Mouse (Mus musculus) embryonic facial prominence, embryonic 10.5 days (tissue): Measurements from ENCODE around the gene Kcnk13. TPM values are rescaled to one million over a fixed set of nuclear protein-coding genes. Genes with fewer than 3 reads are reported as not detected.
"Not testable (repeated sequence)": the region's sequence is repeated elsewhere in the genome, so short reads cannot be mapped to it uniquely, and the experiment has no call there.

ENCODE experiments used
- DNase-seq: peaks from one replicate; pipeline ENCODE4 v3.0.0-alpha.2; 2017; ENCODE audit warnings: low spot score
- H3K27ac ChIP-seq: fragments of 300-500 bp; sonication (generic); replicated peaks from 2 replicates; pipeline ENCODE4 v1.5.1; 2016; ENCODE audit warnings: mild to moderate bottlenecking
- H3K27me3 ChIP-seq: fragments of 300-500 bp; sonication (generic); replicated peaks from 2 replicates; pipeline ENCODE4 v1.6.1; 2016; ENCODE audit warnings: low read depth, mild to moderate bottlenecking; ENCODE audit not compliant: poor library complexity, severe bottlenecking
- H3K36me3 ChIP-seq: fragments of 300-500 bp; sonication (generic); replicated peaks from 2 replicates; pipeline ENCODE4 v1.6.1; 2016; ENCODE audit warnings: mild to moderate bottlenecking, moderate library complexity
- H3K4me1 ChIP-seq: fragments of 300-500 bp; sonication (generic); 2 replicates; pipeline ENCODE4 v1.6.1; 2016
- H3K4me3 ChIP-seq: fragments of 300-500 bp; sonication (generic); 2 replicates; pipeline ENCODE4 v1.5.1; 2016; ENCODE audit warnings: mild to moderate bottlenecking, moderate library complexity
- H3K9me3 ChIP-seq: fragments of 300-500 bp; sonication (generic); 2 replicates; pipeline ENCODE4 v1.6.1; 2016; ENCODE audit warnings: mild to moderate bottlenecking
- WGBS: fragments of 180-500 bp; shearing (Covaris S2); methylation state at CpG from one replicate; pipeline ENCODE4 v1.1.7; 2016; 5-methylcytosine and 5-hydroxymethylcytosine counted together
- polyA plus RNA-seq: library from polyadenylated mRNA; unstranded; fragments of >200 nt; fragmentation: Nextera tagmentation; extraction: Ambion mirVana; gene quantifications from 2 replicates; pipeline ENCODE4 v1.2.1, GENCODE M21; 2016

Kcnk13 gene
- polyA plus RNA-seq, 1 experiment from 2014 or later, result 0.16 TPM

DNA sequence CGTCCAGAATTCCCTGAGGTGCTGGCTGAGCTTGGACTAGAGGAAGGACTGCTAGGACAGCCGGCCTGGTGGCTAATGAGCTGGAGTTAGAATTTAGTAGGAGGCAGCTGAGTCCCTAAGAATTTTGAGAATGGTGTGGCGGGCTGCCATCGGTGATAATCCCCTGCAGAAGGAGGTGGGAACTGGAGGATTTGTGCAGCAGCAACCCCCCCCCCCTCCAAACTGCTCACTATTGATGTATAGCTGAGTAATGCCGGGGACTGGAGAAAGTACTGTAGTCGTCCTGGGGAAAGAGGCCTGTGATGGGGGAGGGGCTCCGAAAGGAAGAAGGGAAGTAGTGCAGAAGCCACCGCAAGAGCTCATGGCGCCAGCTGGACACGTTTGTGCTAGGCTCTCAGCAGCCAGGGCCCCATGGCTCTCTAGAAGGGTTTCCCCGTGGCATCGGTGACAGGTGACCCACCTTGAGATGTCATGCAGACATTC, 2.6 kb downstream of the Kcnk13 start:
- WGBS, result 13% methylated on average over 12 of the region's 12 CpGs
- peak overlapping the region; percentile 16; the same call in 1 of the 2 replicates for H3K4me3 ChIP-seq

GRCm38 (mm10) chr12:99969906-99970305, 5.6 kb downstream of the Kcnk13 start:
- H3K36me3 ChIP-seq, result no peaks in the 10 kb centered on the region
- no peak for DNase-seq
- peaks cover 57% of the 10 kb centered on the region for H3K27me3 ChIP-seq
- H3K4me3 ChIP-seq, result no peak overlapping the region
- no peaks in the 10 kb centered on the region; the same call in 1 of the 2 replicates for H3K9me3 ChIP-seq
- H3K27ac ChIP-seq, result no peak overlapping the region
- H3K4me1 ChIP-seq, result peaks cover 24% of the 10 kb centered on the region
- 82% methylated on average over 4 of the region's 4 CpGs for WGBS

More for the DNA sequence above, 2.6 kb downstream of the Kcnk13 start:
- peaks cover 32% of the 10 kb centered on the region for H3K4me1 ChIP-seq
- DNase-seq, result peak; percentile 46
- H3K9me3 ChIP-seq, result no peaks in the 10 kb centered on the region; the same call in 1 of the 2 replicates
- peaks cover 81% of the 10 kb centered on the region for H3K27me3 ChIP-seq
- no peak overlapping the region for H3K27ac ChIP-seq
- no peaks in the 10 kb centered on the region for H3K36me3 ChIP-seq

DNA sequence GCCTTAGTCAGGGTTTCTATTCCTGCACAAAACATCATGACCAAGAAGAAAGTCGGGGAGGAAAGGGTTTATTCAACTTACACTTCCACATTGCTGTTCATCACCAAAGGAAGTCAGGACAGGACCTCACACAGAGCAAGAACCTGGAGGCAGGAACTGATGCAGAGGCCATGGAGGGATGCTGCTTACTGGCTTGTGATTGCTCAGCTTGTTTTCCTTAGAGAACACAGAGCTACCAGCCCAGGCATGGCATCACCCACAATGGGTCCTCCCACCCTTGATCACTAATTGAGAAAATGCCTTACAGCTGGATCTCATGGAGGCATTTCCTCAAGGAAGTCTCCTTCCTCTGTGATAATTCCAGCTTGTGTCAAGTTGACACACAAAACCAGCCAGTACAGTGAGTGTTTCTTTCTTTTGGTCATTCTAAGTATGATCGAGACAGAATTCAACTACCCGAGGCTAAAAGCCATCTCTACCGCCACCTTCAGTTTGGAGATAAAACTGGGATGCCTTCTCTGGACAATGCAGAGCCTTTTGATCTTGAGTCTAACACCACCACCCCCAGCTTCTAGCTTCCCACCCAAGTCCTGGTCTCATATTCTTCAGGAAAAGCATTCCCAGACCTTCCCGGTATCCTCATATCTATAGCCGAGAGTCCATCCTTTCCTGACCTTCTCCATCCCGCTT, 7.1 kb downstream of the Kcnk13 start:
- not testable (repeated sequence) for H3K4me3 ChIP-seq, DNase-seq, H3K4me1 ChIP-seq, H3K36me3 ChIP-seq, H3K9me3 ChIP-seq, H3K27ac ChIP-seq
- WGBS, result 77% methylated on average over 7 of the region's 7 CpGs
- H3K27me3 ChIP-seq, result peaks cover 43% of the 10 kb centered on the region

- peaks cover 3% of the 10 kb centered on the region; the same call in 1 of the 2 replicates for H3K9me3 ChIP-seq
- H3K27me3 ChIP-seq, result peaks cover 28% of the 10 kb centered on the region
- H3K4me3 ChIP-seq, result no peak overlapping the region
- 56% methylated on average over 7 of the region's 7 CpGs for WGBS
- no peaks in the 10 kb centered on the region for H3K4me1 ChIP-seq
- no peak for DNase-seq
- H3K36me3 ChIP-seq, result no peaks in the 10 kb centered on the region
- no peak overlapping the region for H3K27ac ChIP-seq
These were observed 8.5 kb downstream of the Kcnk13 start for GRCm38 (mm10) chr12:99972825-99973224.

- H3K27me3 ChIP-seq, result peaks cover 20% of the 10 kb centered on the region
- DNase-seq, result no peak
- no peaks in the 10 kb centered on the region for H3K36me3 ChIP-seq
- WGBS, result 78% methylated on average over 1 of the region's 1 CpGs
- no peaks in the 10 kb centered on the region for H3K4me1 ChIP-seq
- no peak overlapping the region for H3K4me3 ChIP-seq
- no peak overlapping the region for H3K27ac ChIP-seq
- H3K9me3 ChIP-seq, result peaks cover 3% of the 10 kb centered on the region; the same call in 1 of the 2 replicates
These were observed 9.4 kb downstream of the Kcnk13 start for GRCm38 (mm10) chr12:99973659-99974058.

DNA sequence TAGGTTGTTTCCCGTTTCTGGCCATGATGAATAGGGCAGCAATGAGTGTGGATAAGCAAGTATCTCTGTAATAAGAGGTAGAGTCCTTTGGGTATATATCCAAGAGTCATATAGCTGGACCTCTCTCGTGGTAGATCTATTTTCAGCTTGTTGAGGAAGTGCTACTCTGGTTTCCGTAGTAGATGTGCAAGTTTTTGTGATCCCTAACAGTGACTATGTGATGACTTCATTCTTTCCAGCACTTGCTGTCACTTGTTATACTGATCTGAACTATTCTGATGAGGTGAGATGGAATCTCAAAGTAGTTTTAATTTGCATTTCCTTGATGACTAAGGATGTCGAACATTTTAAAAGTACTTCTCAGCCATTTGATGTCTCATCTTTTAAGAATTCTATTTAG, 15.2 kb downstream of the Kcnk13 start:
- H3K4me1 ChIP-seq, result no peaks in the 10 kb centered on the region
- no peak for DNase-seq
- no peak overlapping the region for H3K27ac ChIP-seq
- no peak overlapping the region for H3K4me3 ChIP-seq
- no peaks in the 10 kb centered on the region for H3K36me3 ChIP-seq
- 0 out of 2 replicates have a peak, but pooled peaks cover 3% of the 10 kb centered on the region for H3K9me3 ChIP-seq
- WGBS, result 84% methylated on average over 4 of the region's 4 CpGs
- no peaks in the 10 kb centered on the region for H3K27me3 ChIP-seq

- Histone ChIP-seq H3K36me3 (no peaks in the 10 kb centered on the region), H3K27ac (no peak overlapping the region), H3K9me3 (peaks cover 5% of the 10 kb centered on the region; the same call in 1 of the 2 replicates), H3K4me1 (no peaks in the 10 kb centered on the region), H3K4me3 (no peak overlapping the region), H3K27me3 (no peaks in the 10 kb centered on the region)
- no peak for DNase-seq
- WGBS, result 92% methylated on average over 5 of the region's 5 CpGs
These were observed 22.5 kb downstream of the Kcnk13 start for GRCm38 (mm10) chr12:99986797-99987196.

- Histone ChIP-seq H3K4me3 (no peak overlapping the region), H3K4me1 (no peaks in the 10 kb centered on the region), H3K27me3 (no peaks in the 10 kb centered on the region), H3K27ac (no peak overlapping the region), H3K9me3 (peaks cover 5% of the 10 kb centered on the region; the same call in 1 of the 2 replicates), H3K36me3 (no peaks in the 10 kb centered on the region)
- WGBS, result 91% methylated on average over 2 of the region's 2 CpGs
- DNase-seq, result no peak
These were observed 23.8 kb downstream of the Kcnk13 start for GRCm38 (mm10) chr12:99988144-99988543.

- no peak for DNase-seq
- WGBS, result 90% methylated on average over 11 of the region's 11 CpGs
- Histone ChIP-seq H3K9me3 (peaks cover 5% of the 10 kb centered on the region; the same call in 1 of the 2 replicates), H3K36me3 (no peaks in the 10 kb centered on the region), H3K4me3 (no peak overlapping the region), H3K4me1 (no peaks in the 10 kb centered on the region), H3K27me3 (no peaks in the 10 kb centered on the region), H3K27ac (no peak overlapping the region)
These were observed 28.1 kb downstream of the Kcnk13 start for GRCm38 (mm10) chr12:99992362-99992862.

GRCm38 (mm10) chr12:99993146-99993890, 29.0 kb downstream of the Kcnk13 start:
- no peak for DNase-seq
- peaks cover 5% of the 10 kb centered on the region; the same call in 1 of the 2 replicates for H3K9me3 ChIP-seq
- H3K4me1 ChIP-seq, result no peaks in the 10 kb centered on the region
- no peak overlapping the region for H3K4me3 ChIP-seq
- H3K36me3 ChIP-seq, result no peaks in the 10 kb centered on the region
- no peaks in the 10 kb centered on the region for H3K27me3 ChIP-seq
- H3K27ac ChIP-seq, result no peak overlapping the region
- WGBS, result 81% methylated on average over 10 of the region's 10 CpGs

DNA sequence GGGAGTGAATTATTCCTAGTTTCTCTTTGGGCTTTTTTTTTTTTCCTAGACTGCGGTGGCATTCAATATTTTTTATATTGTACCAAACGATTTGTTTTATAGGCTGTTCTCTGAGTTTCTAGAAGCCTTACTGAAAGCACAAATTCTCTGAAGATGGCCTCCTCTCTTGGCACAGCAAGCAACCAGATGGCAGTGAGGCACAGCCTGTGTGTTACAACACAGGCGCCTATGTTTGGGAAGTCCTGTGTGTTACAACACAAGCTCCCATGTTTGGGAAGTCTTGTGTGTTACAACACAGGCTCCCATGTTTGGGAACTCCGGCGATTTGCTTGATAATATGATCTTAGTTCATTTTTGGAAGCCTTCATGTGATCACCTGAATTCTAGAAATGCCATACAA, 31.7 kb downstream of the Kcnk13 start:
- WGBS, result 91% methylated on average over 5 of the region's 5 CpGs
- no peaks in the 10 kb centered on the region for H3K4me1 ChIP-seq
- H3K4me3 ChIP-seq, result no peak overlapping the region
- no peak for DNase-seq
- peaks cover 4% of the 10 kb centered on the region; the same call in 1 of the 2 replicates for H3K9me3 ChIP-seq
- H3K27ac ChIP-seq, result no peak overlapping the region
- no peaks in the 10 kb centered on the region for H3K27me3 ChIP-seq
- H3K36me3 ChIP-seq, result no peaks in the 10 kb centered on the region

DNA sequence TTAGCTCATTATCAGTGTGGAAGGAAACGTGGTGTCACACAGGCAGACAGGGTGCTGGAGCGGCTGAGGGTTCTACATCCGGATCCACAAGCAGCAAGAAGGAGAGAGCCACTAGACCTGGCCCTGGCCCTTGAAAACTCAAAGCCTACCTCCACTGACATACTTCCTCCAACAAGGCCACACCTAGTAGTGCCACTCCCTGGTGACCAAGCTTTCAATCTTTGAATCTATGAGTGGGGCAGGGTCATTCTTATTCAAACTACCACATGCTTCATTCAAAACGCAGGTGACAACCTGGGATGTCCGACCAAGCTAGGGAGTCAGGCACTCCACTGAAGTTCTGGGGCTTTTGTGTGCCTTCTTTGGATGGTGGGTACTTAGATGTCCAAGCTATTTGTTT, 35.4 kb downstream of the Kcnk13 start:
- DNase-seq, result no peak
- Histone ChIP-seq H3K36me3 (no peaks in the 10 kb centered on the region), H3K4me1 (no peaks in the 10 kb centered on the region; the same call in 1 of the 2 replicates), H3K27me3 (no peaks in the 10 kb centered on the region), H3K4me3 (no peak overlapping the region), H3K9me3 (no peaks in the 10 kb centered on the region), H3K27ac (no peak overlapping the region)
- 80% methylated on average over 5 of the region's 5 CpGs for WGBS
